Mouse (Mus musculus): Measurements from ENCODE around the gene Cdh10. TPM values are rescaled to one million over a fixed set of nuclear protein-coding genes. Genes with fewer than 3 reads are reported as not detected.

Gene Cdh10
- polyA plus RNA-seq, 1 experiment from 2014 or later = 2.3 TPM

GRCm38 (mm10) chr15:18904131-18904530 lies 85.4 kb downstream of the Cdh10 start:
- Histone ChIP-seq H3K27ac (ENCODE audit: low read depth, low read length) (no peak overlapping the region), H3K36me3 (ENCODE audit: control insufficient read depth, insufficient read depth, low read length) (no peaks in the 10 kb centered on the region), H3K9ac (ENCODE audit: low read depth, low read length) (no peak overlapping the region), H3K27me3 (ENCODE audit: control insufficient read depth, insufficient read depth, low read length) (no peaks in the 10 kb centered on the region), H3K4me2 (no peak overlapping the region), H3K9me3 (replicated peaks; ENCODE audit: control insufficient read depth, low read length) (no peaks in the 10 kb centered on the region), H3K4me3 (ENCODE audit: low read depth, low read length) (no peak overlapping the region), H3K4me1 (ENCODE audit: control insufficient read depth, insufficient read depth, low read length) (no peaks in the 10 kb centered on the region)
- 65% methylated on average over 2 of the region's 2 CpGs for WGBS (ENCODE audit: insufficient replicate concordance)
- no peak for ATAC-seq (replicated peaks; ENCODE audit: insufficient number of reproducible peaks, low FRiP score, low TSS enrichment)

- H3K4me3 ChIP-seq (ENCODE audit: low read depth, low read length) = no peak overlapping the region
- no peak overlapping the region for H3K9ac ChIP-seq (ENCODE audit: low read depth, low read length)
- no peak overlapping the region for H3K4me2 ChIP-seq
- H3K27me3 ChIP-seq (ENCODE audit: control insufficient read depth, insufficient read depth, low read length) = no peaks in the 10 kb centered on the region
- 85% methylated on average over 4 of the region's 4 CpGs for WGBS (ENCODE audit: insufficient replicate concordance)
- no peak overlapping the region for H3K27ac ChIP-seq (ENCODE audit: low read depth, low read length)
- H3K9me3 ChIP-seq (replicated peaks; ENCODE audit: control insufficient read depth, low read length) = no peaks in the 10 kb centered on the region
- H3K4me1 ChIP-seq (ENCODE audit: control insufficient read depth, insufficient read depth, low read length) = no peaks in the 10 kb centered on the region
- no peaks in the 10 kb centered on the region for H3K36me3 ChIP-seq (ENCODE audit: control insufficient read depth, insufficient read depth, low read length)
- ATAC-seq (replicated peaks; ENCODE audit: insufficient number of reproducible peaks, low FRiP score, low TSS enrichment) = no peak
Observed at GRCm38 (mm10) chr15:18910612-18911011, 91.9 kb downstream of the Cdh10 start.

DNA sequence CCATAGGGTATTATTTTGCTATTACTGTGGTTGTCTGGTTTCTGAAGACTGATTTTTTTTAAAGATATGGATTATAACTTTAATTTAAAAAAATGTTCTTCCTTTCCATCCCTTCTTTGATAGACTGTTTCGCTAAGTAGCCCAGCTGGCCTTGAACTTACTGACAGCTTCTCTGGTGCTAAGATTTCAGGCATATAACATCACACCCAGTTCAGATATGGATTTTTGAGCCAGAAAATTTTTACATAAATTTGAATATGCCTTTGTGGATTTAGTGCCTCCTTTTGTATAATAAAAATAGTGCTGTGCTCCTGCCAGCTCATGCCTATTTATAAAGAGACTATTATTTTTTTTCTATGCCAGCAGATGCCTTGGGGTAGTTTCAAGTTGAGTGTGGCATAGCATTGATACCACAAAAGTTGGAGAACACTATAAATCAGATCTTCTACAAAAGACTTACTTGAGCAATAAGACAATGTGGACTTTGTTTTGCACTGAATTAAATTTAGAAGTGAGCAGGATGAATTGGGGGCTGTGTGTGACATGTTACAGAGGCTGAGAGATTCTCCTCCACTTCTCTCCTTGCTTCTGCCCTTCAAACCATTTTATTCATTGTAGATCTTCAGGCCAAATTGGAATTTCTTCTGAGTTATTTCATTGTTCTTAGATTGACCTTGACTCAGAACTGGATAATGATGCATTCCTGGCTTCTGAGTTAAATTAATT lies 106.8 kb downstream of the Cdh10 start:
- H3K4me1 ChIP-seq (ENCODE audit: control insufficient read depth, insufficient read depth, low read length) = no peaks in the 10 kb centered on the region
- no peaks in the 10 kb centered on the region for H3K27me3 ChIP-seq (ENCODE audit: control insufficient read depth, insufficient read depth, low read length)
- no peak overlapping the region for H3K9ac ChIP-seq (ENCODE audit: low read depth, low read length)
- H3K4me3 ChIP-seq (ENCODE audit: low read depth, low read length) = no peak overlapping the region
- H3K9me3 ChIP-seq (replicated peaks; ENCODE audit: control insufficient read depth, low read length) = no peaks in the 10 kb centered on the region
- H3K27ac ChIP-seq (ENCODE audit: low read depth, low read length) = no peak overlapping the region
- no peaks in the 10 kb centered on the region for H3K36me3 ChIP-seq (ENCODE audit: control insufficient read depth, insufficient read depth, low read length)
- no peak overlapping the region for H3K4me2 ChIP-seq
- ATAC-seq (replicated peaks; ENCODE audit: insufficient number of reproducible peaks, low FRiP score, low TSS enrichment) = no peak
- 84% methylated on average over 1 of the region's 1 CpGs for WGBS (ENCODE audit: insufficient replicate concordance)

DNA sequence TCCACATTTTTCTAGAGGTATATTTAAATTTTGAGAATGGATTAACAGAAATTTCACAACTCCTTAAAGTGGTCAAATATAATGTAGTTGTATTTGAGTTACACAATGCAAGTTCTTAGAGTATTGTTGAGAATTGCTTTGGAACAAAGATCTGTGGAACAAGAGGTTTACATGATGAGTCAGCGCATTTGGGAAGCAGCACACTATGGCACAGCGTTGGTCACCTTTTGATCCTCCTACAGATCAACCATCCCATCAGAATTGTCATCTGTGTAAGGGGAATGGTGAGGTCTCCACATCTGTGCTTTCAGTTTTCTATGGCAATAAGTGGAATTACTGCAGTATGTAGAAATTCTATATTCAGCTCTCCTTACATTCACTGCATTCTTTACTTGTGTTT lies 108.2 kb downstream of the Cdh10 start:
- no peak for ATAC-seq (replicated peaks; ENCODE audit: insufficient number of reproducible peaks, low FRiP score, low TSS enrichment)
- H3K9ac ChIP-seq (ENCODE audit: low read depth, low read length) = no peak overlapping the region
- WGBS (ENCODE audit: insufficient replicate concordance) = 81% methylated on average over 2 of the region's 2 CpGs

GRCm38 (mm10) chr15:18952266-18952665 lies 133.5 kb downstream of the Cdh10 start:
- H3K27me3 ChIP-seq (ENCODE audit: control insufficient read depth, insufficient read depth, low read length) = no peaks in the 10 kb centered on the region
- H3K4me2 ChIP-seq = no peak overlapping the region
- H3K9me3 ChIP-seq (replicated peaks; ENCODE audit: control insufficient read depth, low read length) = no peaks in the 10 kb centered on the region
- 84% methylated on average over 3 of the region's 3 CpGs for WGBS (ENCODE audit: insufficient replicate concordance)
- H3K4me3 ChIP-seq (ENCODE audit: low read depth, low read length) = no peak overlapping the region
- no peak overlapping the region for H3K27ac ChIP-seq (ENCODE audit: low read depth, low read length)
- no peak overlapping the region for H3K9ac ChIP-seq (ENCODE audit: low read depth, low read length)
- no peaks in the 10 kb centered on the region for H3K4me1 ChIP-seq (ENCODE audit: control insufficient read depth, insufficient read depth, low read length)
- no peak for ATAC-seq (replicated peaks; ENCODE audit: insufficient number of reproducible peaks, low FRiP score, low TSS enrichment)
- no peaks in the 10 kb centered on the region for H3K36me3 ChIP-seq (ENCODE audit: control insufficient read depth, insufficient read depth, low read length)

More for the DNA sequence above, 108.2 kb downstream of the Cdh10 start:
- Histone ChIP-seq H3K27ac (ENCODE audit: low read depth, low read length) (no peak overlapping the region), H3K9me3 (replicated peaks; ENCODE audit: control insufficient read depth, low read length) (no peaks in the 10 kb centered on the region), H3K4me3 (ENCODE audit: low read depth, low read length) (no peak overlapping the region), H3K4me1 (ENCODE audit: control insufficient read depth, insufficient read depth, low read length) (no peaks in the 10 kb centered on the region), H3K4me2 (no peak overlapping the region), H3K27me3 (ENCODE audit: control insufficient read depth, insufficient read depth, low read length) (no peaks in the 10 kb centered on the region), H3K36me3 (ENCODE audit: control insufficient read depth, insufficient read depth, low read length) (no peaks in the 10 kb centered on the region)

DNA sequence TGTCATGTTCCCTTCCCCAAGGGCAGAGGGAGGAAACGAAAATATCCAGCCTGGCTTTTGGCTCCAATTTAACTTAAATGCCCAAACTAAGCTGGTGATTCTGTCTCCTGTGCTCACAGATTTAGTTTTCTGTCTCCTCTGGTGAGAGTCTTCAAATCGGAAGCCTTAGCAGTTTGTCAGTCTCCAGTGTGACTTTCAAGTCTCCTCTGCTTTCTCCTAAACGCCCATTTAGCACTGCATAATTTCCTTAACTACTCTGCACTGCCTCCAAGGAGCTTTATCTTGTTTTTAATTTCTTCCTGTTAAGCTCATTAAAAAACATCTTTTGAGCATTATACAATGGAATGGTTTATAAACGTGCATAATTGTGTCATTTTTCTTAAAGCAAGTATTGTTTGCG lies 156.3 kb downstream of the Cdh10 start:
- Histone ChIP-seq H3K9ac (ENCODE audit: low read depth, low read length) (no peak overlapping the region), H3K36me3 (ENCODE audit: control insufficient read depth, insufficient read depth, low read length) (no peaks in the 10 kb centered on the region), H3K4me2 (no peak overlapping the region), H3K9me3 (replicated peaks; ENCODE audit: control insufficient read depth, low read length) (no peaks in the 10 kb centered on the region), H3K4me1 (ENCODE audit: control insufficient read depth, insufficient read depth, low read length) (no peaks in the 10 kb centered on the region), H3K4me3 (ENCODE audit: low read depth, low read length) (no peak overlapping the region), H3K27me3 (ENCODE audit: control insufficient read depth, insufficient read depth, low read length) (no peaks in the 10 kb centered on the region), H3K27ac (ENCODE audit: low read depth, low read length) (no peak overlapping the region)
- WGBS (ENCODE audit: insufficient replicate concordance) = 38% methylated on average over 5 of the region's 5 CpGs
- ATAC-seq (replicated peaks; ENCODE audit: insufficient number of reproducible peaks, low FRiP score, low TSS enrichment) = no peak

GRCm38 (mm10) chr15:18984891-18985290 lies 166.1 kb downstream of the Cdh10 start:
- WGBS (ENCODE audit: insufficient replicate concordance) = 85% methylated on average over 3 of the region's 3 CpGs
- Histone ChIP-seq H3K4me2 (no peak overlapping the region), H3K9ac (ENCODE audit: low read depth, low read length) (no peak overlapping the region), H3K27me3 (ENCODE audit: control insufficient read depth, insufficient read depth, low read length) (no peaks in the 10 kb centered on the region), H3K27ac (ENCODE audit: low read depth, low read length) (no peak overlapping the region), H3K9me3 (replicated peaks; ENCODE audit: control insufficient read depth, low read length) (no peaks in the 10 kb centered on the region), H3K36me3 (ENCODE audit: control insufficient read depth, insufficient read depth, low read length) (no peaks in the 10 kb centered on the region), H3K4me1 (ENCODE audit: control insufficient read depth, insufficient read depth, low read length) (no peaks in the 10 kb centered on the region), H3K4me3 (ENCODE audit: low read depth, low read length) (no peak overlapping the region)
- no peak for ATAC-seq (replicated peaks; ENCODE audit: insufficient number of reproducible peaks, low FRiP score, low TSS enrichment)

GRCm38 (mm10) chr15:18987671-18988070 lies 168.9 kb downstream of the Cdh10 start:
- no peaks in the 10 kb centered on the region for H3K4me1 ChIP-seq (ENCODE audit: control insufficient read depth, insufficient read depth, low read length)
- H3K27me3 ChIP-seq (ENCODE audit: control insufficient read depth, insufficient read depth, low read length) = no peaks in the 10 kb centered on the region
- H3K9me3 ChIP-seq (replicated peaks; ENCODE audit: control insufficient read depth, low read length) = no peaks in the 10 kb centered on the region
- ATAC-seq (replicated peaks; ENCODE audit: insufficient number of reproducible peaks, low FRiP score, low TSS enrichment) = no peak
- 74% methylated on average over 1 of the region's 1 CpGs for WGBS (ENCODE audit: insufficient replicate concordance)
- H3K36me3 ChIP-seq (ENCODE audit: control insufficient read depth, insufficient read depth, low read length) = no peaks in the 10 kb centered on the region
- H3K9ac ChIP-seq (ENCODE audit: low read depth, low read length) = no peak overlapping the region
- H3K4me2 ChIP-seq = no peak overlapping the region
- H3K4me3 ChIP-seq (ENCODE audit: low read depth, low read length) = no peak overlapping the region
- H3K27ac ChIP-seq (ENCODE audit: low read depth, low read length) = no peak overlapping the region

GRCm38 (mm10) chr15:18993512-18993911 lies 174.8 kb downstream of the Cdh10 start:
- Histone ChIP-seq H3K4me3 (ENCODE audit: low read depth, low read length) (no peak overlapping the region), H3K27me3 (ENCODE audit: control insufficient read depth, insufficient read depth, low read length) (no peaks in the 10 kb centered on the region), H3K36me3 (ENCODE audit: control insufficient read depth, insufficient read depth, low read length) (no peaks in the 10 kb centered on the region), H3K4me2 (no peak overlapping the region), H3K4me1 (ENCODE audit: control insufficient read depth, insufficient read depth, low read length) (no peaks in the 10 kb centered on the region), H3K9me3 (replicated peaks; ENCODE audit: control insufficient read depth, low read length) (no peaks in the 10 kb centered on the region), H3K27ac (ENCODE audit: low read depth, low read length) (no peak overlapping the region), H3K9ac (ENCODE audit: low read depth, low read length) (no peak overlapping the region)
- ATAC-seq (replicated peaks; ENCODE audit: insufficient number of reproducible peaks, low FRiP score, low TSS enrichment) = no peak

All from heart, embryonic 11.5 days (tissue).